Mouse (Mus musculus) duodenum, adult 2 months (tissue): ENCODE data around the gene Zcchc18. TPM values are rescaled to one million over a fixed set of nuclear protein-coding genes. Genes with fewer than 3 reads are reported as not detected.

Source experiments
- polyA plus RNA-seq: library from polyadenylated mRNA; depleted of rRNA; stranded (reverse); fragments of >200 nt; gene quantifications from 2 replicates; pipeline ENCODE4 v1.2.3, GENCODE M21; 2012; ENCODE audit warnings: low replicate concordance; rRNA removed

The Zcchc18 gene
- polyA plus RNA-seq, result 0.34 and 0.40 TPM in 2 replicates

GRCm38 (mm10) chrX:136992978-136993547, at the start of gene Zcchc18:
TSS of gene Zcchc18 (plus strand) at chrX:136993155.

GRCm38 (mm10) chrX:136975397-136975796, 17.6 kb upstream of the Zcchc18 start, which contains the start of gene Tmsb15b2:
TSS of gene Tmsb15b2 (minus strand) at chrX:136975497.

GRCm38 (mm10) chrX:136976424-136977084, 16.4 kb upstream of the Zcchc18 start, which contains the start of the genes Tmsb15l and Tmsb15b1:
TSS of gene Tmsb15l (minus strand) at chrX:136976869.
TSS of gene Tmsb15b1 (minus strand) at chrX:136976874.

GRCm38 (mm10) chrX:137038000-137038483, 45.1 kb downstream of the Zcchc18 start, which contains the start of gene Slc25a53:
TSS of gene Slc25a53 (minus strand) at chrX:137038302.

Other genes with a start within 250 kb of the Zcchc18 start
- gene Morf4l2, start 249.5 kb upstream of the Zcchc18 start, polyA plus RNA-seq, result 8.0 and 8.5 TPM in 2 replicates
- gene Glra4, start 213.0 kb upstream of the Zcchc18 start, polyA plus RNA-seq, result not detected in 2 replicates
- gene Plp1, start 170.5 kb upstream of the Zcchc18 start, polyA plus RNA-seq, result 0.79 and 1.4 TPM in 2 replicates
- gene Rab9b, start 124.4 kb upstream of the Zcchc18 start, polyA plus RNA-seq, result 0.02 TPM in 1 of 2 replicates, not detected in the other
- not detected in 2 replicates for gene H2bfm, start 65.8 kb upstream of the Zcchc18 start, polyA plus RNA-seq
- not detected in 2 replicates for gene Tmsb15b2, start 17.7 kb upstream of the Zcchc18 start, polyA plus RNA-seq
- not detected in 2 replicates for gene Tmsb15l, start 16.3 kb upstream of the Zcchc18 start, polyA plus RNA-seq
- not detected in 2 replicates for gene Tmsb15b1, start 16.3 kb upstream of the Zcchc18 start, polyA plus RNA-seq
- 0.98 and 2.0 TPM in 2 replicates for gene Slc25a53, start 45.1 kb downstream of the Zcchc18 start, polyA plus RNA-seq
- gene Fam199x, start 56.4 kb downstream of the Zcchc18 start, polyA plus RNA-seq, result 0.12 and 0.23 TPM in 2 replicates
- gene Esx1, start 128.9 kb downstream of the Zcchc18 start, polyA plus RNA-seq, result not detected in 2 replicates